Mouse (Mus musculus) neural tube, embryonic 13.5 days (tissue): ENCODE measurements at regions not wholly inside any gene's neighbourhood (a gene's known extent, or its start where the extent isn't known, plus 50 kb on each side); places are given as distances from the start of the nearest gene placed in this dataset.

Experiments
- ATAC-seq: fragments of 200-750 bp; cut with Nextera tagmentation; 2 replicates; pipeline ENCODE4 v1.8.0; 2017; ENCODE audit warnings: low read depth, mild to moderate bottlenecking, moderate TSS enrichment, moderate library complexity
- H3K27ac ChIP-seq: fragments of 300-500 bp; sonication (generic); replicated peaks from 2 replicates; pipeline ENCODE4 v1.5.1; 2015; ENCODE audit warnings: moderate library complexity, mild to moderate bottlenecking, inconsistent platforms
- H3K27me3 ChIP-seq: fragments of 300-500 bp; sonication (generic); 2 replicates; pipeline ENCODE4 v1.6.1; 2015; ENCODE audit warnings: mild to moderate bottlenecking, inconsistent platforms
- H3K36me3 ChIP-seq: fragments of 300-500 bp; sonication (generic); 2 replicates; pipeline ENCODE4 v1.6.1; 2015; ENCODE audit warnings: mild to moderate bottlenecking, inconsistent platforms
- H3K4me1 ChIP-seq: fragments of 300-500 bp; sonication (generic); replicated peaks from 2 replicates; pipeline ENCODE4 v1.6.1; 2015; ENCODE audit warnings: inconsistent platforms
- H3K4me2 ChIP-seq: fragments of 300-500 bp; sonication (generic); 2 replicates; pipeline ENCODE4 v1.6.1; 2015; ENCODE audit warnings: inconsistent platforms, mild to moderate bottlenecking, moderate library complexity
- H3K4me3 ChIP-seq: fragments of 300-500 bp; sonication (generic); 2 replicates; pipeline ENCODE4 v1.5.1; 2015; ENCODE audit warnings: mild to moderate bottlenecking, inconsistent platforms
- H3K9ac ChIP-seq: fragments of 300-500 bp; sonication (generic); 2 replicates; pipeline ENCODE4 v1.6.1; 2015; ENCODE audit warnings: moderate library complexity, mild to moderate bottlenecking, inconsistent platforms
- H3K9me3 ChIP-seq: fragments of 300-500 bp; sonication (generic); 2 replicates; pipeline ENCODE4 v1.6.1; 2016; ENCODE audit warnings: inconsistent platforms
- WGBS: fragments of 180-500 bp; shearing (Covaris S2); methylation state at CpG from one replicate; pipeline ENCODE4 v1.1.7; 2015; 5-methylcytosine and 5-hydroxymethylcytosine counted together

DNA sequence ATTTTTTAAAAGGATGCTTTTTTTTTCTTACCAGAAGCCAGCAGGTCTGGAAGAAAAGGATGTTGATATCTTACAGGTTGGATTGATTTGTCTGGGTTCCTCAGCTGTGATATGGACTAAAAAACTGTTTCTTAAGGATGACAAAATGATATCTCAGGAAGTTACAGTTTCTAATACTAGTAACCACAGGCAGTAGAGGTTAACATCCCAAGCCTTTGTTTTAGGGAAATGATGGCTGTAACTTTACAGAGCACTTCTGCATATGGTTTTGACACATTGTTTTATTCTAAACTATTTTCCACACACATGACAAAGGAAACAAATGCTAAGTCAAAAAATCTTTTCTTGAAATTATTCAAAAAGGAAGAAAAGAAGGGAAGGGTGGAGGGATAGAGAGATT lies 573.8 kb upstream of the Mef2c start:
- H3K4me3 ChIP-seq = no peak overlapping the region

DNA sequence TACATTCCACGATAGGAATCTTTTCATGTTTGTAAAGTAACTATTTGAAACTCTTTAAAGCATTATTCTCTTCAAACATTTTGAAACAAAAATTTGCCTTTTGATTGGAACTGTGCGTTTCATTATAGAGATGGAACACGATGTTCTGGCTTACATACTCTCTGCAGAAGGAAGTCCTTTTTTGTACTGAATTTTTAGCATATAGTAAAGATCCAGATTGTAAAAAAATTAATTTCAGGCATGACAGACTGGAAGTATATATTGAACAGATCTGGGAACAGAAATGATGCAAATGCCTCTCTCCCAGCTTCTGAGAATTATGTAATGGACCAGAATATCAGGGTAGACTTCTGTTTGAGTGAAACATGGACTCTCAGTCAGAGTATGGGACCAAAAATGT lies 566.0 kb upstream of the Mef2c start:
- Histone ChIP-seq H3K9me3 (no peaks in the 10 kb centered on the region), H3K4me1 (no peaks in the 10 kb centered on the region), H3K27me3 (no peaks in the 10 kb centered on the region), H3K4me3 (no peak overlapping the region), H3K36me3 (no peaks in the 10 kb centered on the region), H3K27ac (no peak overlapping the region), H3K9ac (no peak overlapping the region), H3K4me2 (no peak overlapping the region)
- WGBS = 92% methylated on average over 3 of the region's 3 CpGs
- ATAC-seq = no peak

More for the DNA sequence above, 573.8 kb upstream of the Mef2c start:
- no peaks in the 10 kb centered on the region for H3K4me1 ChIP-seq
- no peak overlapping the region for H3K27ac ChIP-seq
- H3K36me3 ChIP-seq = no peaks in the 10 kb centered on the region
- no peak overlapping the region for H3K4me2 ChIP-seq
- ATAC-seq = no peak
- H3K27me3 ChIP-seq = no peaks in the 10 kb centered on the region
- H3K9me3 ChIP-seq = no peaks in the 10 kb centered on the region
- no peak overlapping the region for H3K9ac ChIP-seq

DNA sequence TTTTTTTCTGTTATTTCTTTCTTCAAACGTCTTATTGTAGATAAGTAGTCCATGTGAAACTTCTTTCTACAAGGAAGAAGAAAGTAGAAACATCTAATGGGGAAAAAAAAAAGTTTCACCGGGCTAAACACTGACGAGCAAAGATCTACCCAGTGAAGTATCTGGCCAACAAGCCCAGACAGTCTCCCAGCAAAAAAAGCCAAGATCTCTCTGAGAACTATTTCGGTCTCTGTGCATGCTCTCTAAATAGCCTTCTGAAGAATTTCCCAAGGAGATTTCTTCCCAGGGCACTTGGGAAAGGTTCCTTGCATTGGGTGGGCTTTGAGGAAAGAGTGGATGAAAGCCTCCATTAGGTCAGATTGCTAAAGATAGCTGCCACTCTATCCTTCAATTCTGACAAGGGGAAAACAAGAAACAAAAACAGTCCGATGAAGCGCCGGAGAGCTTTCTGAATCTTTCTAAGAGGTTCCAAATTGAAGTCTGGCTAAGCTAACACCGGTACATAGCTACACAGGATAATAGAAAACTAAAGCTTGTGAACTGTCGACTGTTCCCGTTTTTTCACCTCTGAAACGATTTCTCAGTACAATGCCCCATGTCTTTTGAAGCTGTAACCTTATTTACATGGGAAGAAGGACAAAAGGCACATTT lies 561.0 kb upstream of the Mef2c start:
- Histone ChIP-seq H3K4me1 (no peaks in the 10 kb centered on the region), H3K9ac (no peak overlapping the region), H3K27ac (no peak overlapping the region), H3K4me2 (no peak overlapping the region), H3K27me3 (no peaks in the 10 kb centered on the region), H3K4me3 (no peak overlapping the region), H3K9me3 (no peaks in the 10 kb centered on the region), H3K36me3 (no peaks in the 10 kb centered on the region)
- WGBS = 56% methylated on average over 11 of the region's 11 CpGs
- ATAC-seq = no peak

DNA sequence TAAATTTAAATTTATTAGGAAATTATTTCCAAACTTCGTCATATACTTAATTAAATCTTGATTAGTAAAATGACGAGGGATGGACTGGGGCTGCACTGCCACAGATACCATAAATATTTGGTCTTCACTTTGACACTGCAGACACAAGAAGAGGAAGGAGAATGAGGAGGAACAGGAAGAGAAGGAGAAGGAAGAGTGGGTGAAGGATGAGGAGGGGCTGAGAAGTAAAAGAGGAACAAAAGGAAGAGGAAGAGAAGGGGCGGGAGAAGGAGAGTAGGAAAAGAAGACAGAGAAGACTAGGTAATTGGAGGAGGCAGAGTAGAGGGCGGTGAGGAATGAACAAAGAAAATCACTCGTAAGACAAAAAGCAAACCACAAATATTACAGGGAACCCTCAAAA lies 556.9 kb upstream of the Mef2c start:
- no peak overlapping the region for H3K9ac ChIP-seq
- no peaks in the 10 kb centered on the region for H3K36me3 ChIP-seq
- H3K4me3 ChIP-seq = no peak overlapping the region
- H3K4me1 ChIP-seq = no peaks in the 10 kb centered on the region
- ATAC-seq = no peak
- no peaks in the 10 kb centered on the region for H3K27me3 ChIP-seq
- no peaks in the 10 kb centered on the region for H3K9me3 ChIP-seq
- 86% methylated on average over 5 of the region's 5 CpGs for WGBS
- no peak overlapping the region for H3K4me2 ChIP-seq
- H3K27ac ChIP-seq = no peak overlapping the region

DNA sequence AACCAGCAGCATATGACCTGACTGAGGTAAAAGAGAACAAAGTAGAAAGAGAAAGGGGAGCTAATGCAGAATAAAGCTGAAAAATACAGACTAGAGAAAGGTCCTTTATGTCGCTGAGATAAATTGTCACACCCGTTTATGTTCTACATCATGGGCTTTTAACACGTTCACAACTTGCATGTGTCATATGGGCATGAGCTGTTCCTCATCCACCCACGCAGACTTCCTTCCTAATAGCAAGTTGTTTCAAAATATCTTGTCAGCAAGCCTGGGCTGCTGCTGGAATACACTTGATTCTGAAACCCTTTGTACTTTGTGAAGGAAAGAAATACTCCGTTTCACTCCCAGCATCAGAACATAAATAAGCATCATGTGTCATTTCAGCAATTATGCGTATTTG lies 554.3 kb upstream of the Mef2c start:
- H3K4me1 ChIP-seq = no peaks in the 10 kb centered on the region
- no peak overlapping the region for H3K4me3 ChIP-seq
- no peak overlapping the region for H3K27ac ChIP-seq
- ATAC-seq = no peak
- no peaks in the 10 kb centered on the region for H3K9me3 ChIP-seq
- no peak overlapping the region for H3K4me2 ChIP-seq
- no peaks in the 10 kb centered on the region for H3K27me3 ChIP-seq
- WGBS = 75% methylated on average over 6 of the region's 6 CpGs
- no peak overlapping the region for H3K9ac ChIP-seq
- H3K36me3 ChIP-seq = no peaks in the 10 kb centered on the region

DNA sequence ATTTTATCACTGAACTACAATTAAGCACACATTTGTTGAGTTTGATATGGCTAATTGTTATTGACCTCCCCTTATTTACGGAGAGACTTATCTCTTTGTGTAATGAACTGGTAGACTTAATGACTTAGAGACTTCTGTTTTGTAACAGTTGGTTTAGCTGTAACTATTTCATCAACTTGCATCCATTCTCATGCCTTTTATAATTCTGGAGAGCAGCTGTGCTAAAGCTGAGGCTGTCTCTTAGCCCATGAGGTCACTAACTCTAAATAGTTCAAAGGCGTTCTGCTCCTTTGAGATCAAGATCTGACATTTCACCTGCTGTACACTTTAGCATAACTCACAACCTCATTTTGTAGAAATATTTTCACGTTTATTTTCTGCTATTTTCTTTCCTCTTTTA lies 541.5 kb upstream of the Mef2c start:
- no peaks in the 10 kb centered on the region for H3K9me3 ChIP-seq
- 76% methylated on average over 3 of the region's 3 CpGs for WGBS
- no peak overlapping the region for H3K9ac ChIP-seq
- no peak overlapping the region for H3K4me3 ChIP-seq
- no peaks in the 10 kb centered on the region for H3K4me1 ChIP-seq
- H3K27ac ChIP-seq = no peak overlapping the region
- H3K36me3 ChIP-seq = no peaks in the 10 kb centered on the region
- ATAC-seq = no peak
- H3K27me3 ChIP-seq = no peaks in the 10 kb centered on the region
- no peak overlapping the region for H3K4me2 ChIP-seq

DNA sequence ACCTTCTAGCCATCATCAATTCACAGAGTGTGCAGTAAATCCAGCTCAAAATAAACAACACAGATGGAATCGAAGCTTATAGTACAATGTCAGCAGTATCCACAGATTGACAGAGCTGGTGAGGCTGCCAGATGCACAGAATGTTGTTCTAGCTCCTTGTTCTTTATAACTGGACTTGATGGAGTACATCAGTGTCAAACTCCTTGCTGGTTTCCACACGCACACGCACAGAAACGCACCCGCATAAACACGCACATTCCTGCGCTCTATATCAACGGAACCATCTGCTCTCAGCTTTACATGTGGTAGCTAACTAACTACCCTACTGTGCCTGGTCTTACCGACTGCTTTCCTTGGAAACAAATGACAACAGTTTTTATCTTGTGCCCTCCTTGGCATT lies 532.1 kb upstream of the Mef2c start:
- no peaks in the 10 kb centered on the region for H3K4me1 ChIP-seq
- H3K27ac ChIP-seq = no peak overlapping the region
- no peak overlapping the region for H3K9ac ChIP-seq
- ATAC-seq = no peak
- H3K36me3 ChIP-seq = no peaks in the 10 kb centered on the region
- no peaks in the 10 kb centered on the region for H3K9me3 ChIP-seq
- WGBS = 83% methylated on average over 9 of the region's 9 CpGs
- H3K27me3 ChIP-seq = no peaks in the 10 kb centered on the region
- H3K4me3 ChIP-seq = no peak overlapping the region
- no peak overlapping the region for H3K4me2 ChIP-seq

DNA sequence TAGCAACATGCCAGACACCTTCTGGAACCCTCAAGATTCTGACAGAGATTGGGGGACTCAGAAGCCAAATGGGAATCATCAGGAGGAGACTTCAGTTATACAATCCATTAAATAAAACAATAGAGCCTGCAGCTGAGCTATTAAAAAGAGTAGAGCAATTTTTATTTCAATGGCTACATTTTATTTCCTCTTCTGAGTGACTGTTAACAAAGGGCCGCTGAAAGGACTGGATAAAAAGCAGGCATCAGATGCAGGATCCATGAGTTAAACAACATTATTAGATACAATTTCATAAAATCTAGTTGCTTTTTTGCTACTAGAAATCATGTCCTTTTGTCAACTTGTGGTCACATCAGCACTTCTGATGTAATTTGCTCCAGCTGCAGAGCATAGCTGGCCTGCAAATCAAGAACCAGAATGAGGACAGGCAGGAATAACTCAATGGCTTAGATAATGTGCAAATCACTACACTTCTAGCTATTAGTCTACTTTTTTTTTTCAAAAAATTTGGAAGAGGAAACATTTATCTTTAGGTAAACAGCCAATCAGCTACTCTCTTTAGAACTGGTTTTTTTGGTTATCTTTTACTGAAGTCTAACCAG lies 529.5 kb upstream of the Mef2c start:
- no peaks in the 10 kb centered on the region for H3K4me1 ChIP-seq
- H3K27me3 ChIP-seq = no peaks in the 10 kb centered on the region
- no peaks in the 10 kb centered on the region for H3K36me3 ChIP-seq
- ATAC-seq = no peak
- WGBS = 79% methylated on average over 1 of the region's 1 CpGs
- no peak overlapping the region for H3K9ac ChIP-seq
- H3K4me3 ChIP-seq = no peak overlapping the region
- H3K27ac ChIP-seq = no peak overlapping the region
- no peak overlapping the region for H3K4me2 ChIP-seq
- H3K9me3 ChIP-seq = no peaks in the 10 kb centered on the region

DNA sequence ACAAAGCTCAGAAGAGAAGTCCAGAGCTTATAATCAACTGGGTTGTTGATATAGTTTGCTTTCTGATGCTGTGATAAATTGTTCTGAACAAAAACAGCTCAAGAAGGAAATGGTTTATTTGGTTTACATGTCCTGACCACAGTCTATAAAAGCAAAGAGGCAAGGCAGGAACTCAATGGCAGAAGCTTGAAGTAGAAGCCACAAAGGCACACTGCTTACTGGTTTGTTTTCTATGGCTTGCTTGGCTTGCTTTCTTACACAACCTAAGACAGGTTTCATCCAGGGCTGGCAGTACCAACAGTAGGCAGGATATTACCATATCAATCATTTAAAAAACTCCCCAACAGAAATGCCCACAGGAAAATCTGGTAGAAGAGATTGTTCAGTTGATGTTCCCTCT lies 502.7 kb upstream of the Mef2c start:
- H3K9me3 ChIP-seq = 0 out of 2 replicates have a peak, but pooled peaks cover 3% of the 10 kb centered on the region
- H3K4me3 ChIP-seq = no peak overlapping the region
- no peak overlapping the region for H3K4me2 ChIP-seq
- H3K27ac ChIP-seq = no peak overlapping the region
- H3K4me1 ChIP-seq = no peaks in the 10 kb centered on the region
- ATAC-seq = no peak
- H3K36me3 ChIP-seq = no peaks in the 10 kb centered on the region
- no peak overlapping the region for H3K9ac ChIP-seq
- H3K27me3 ChIP-seq = no peaks in the 10 kb centered on the region

DNA sequence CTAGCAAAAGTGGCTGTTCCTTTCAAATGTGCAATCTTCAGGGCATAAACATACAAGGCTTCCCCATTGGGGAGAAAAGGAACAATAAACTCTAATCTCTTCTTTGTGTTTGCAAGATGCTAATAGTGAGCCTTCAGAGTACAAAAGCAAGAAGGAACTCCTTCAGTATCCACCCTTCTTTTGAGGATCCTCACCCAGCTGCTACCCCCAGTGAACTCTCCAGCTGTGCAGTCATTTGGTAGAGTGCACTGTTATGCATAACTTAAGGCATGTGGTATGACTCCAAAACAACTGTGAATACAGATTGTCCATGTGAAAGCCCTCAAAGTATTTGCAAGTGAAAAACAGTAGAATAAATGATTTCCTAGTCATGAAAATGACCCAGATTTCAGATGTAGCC lies 487.1 kb upstream of the Mef2c start:
- Histone ChIP-seq H3K36me3 (no peaks in the 10 kb centered on the region), H3K9me3 (peaks cover 8% of the 10 kb centered on the region; the same call in 1 of the 2 replicates), H3K4me3 (no peak overlapping the region), H3K27me3 (no peaks in the 10 kb centered on the region), H3K4me2 (no peak overlapping the region), H3K27ac (no peak overlapping the region), H3K9ac (no peak overlapping the region), H3K4me1 (no peaks in the 10 kb centered on the region)
- ATAC-seq = no peak

DNA sequence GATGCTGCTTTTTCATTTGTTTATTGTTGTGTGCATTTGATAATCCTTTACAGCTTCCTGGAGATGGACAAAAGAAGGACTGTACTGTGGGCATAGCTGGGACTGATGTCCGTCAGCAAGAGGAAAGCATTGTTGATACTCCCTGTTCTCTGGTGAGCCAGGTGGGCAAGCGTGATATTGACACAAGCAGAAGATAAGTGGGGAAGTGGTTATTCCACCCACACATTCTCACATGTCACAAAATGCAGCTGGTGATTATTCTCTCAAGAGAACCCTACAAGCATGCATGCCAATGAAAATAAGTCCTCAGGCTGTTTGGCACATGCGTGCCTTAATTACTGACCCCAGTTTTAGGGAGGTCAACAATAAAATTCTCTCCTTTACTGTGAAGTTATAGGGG lies 483.0 kb upstream of the Mef2c start:
- WGBS = 48% methylated on average over 3 of the region's 3 CpGs
- no peak overlapping the region for H3K4me2 ChIP-seq
- no peaks in the 10 kb centered on the region for H3K9me3 ChIP-seq
- no peak for ATAC-seq
- no peaks in the 10 kb centered on the region for H3K27me3 ChIP-seq
- H3K4me3 ChIP-seq = no peak overlapping the region
- H3K36me3 ChIP-seq = no peaks in the 10 kb centered on the region
- no peak overlapping the region for H3K27ac ChIP-seq
- H3K4me1 ChIP-seq = no peaks in the 10 kb centered on the region
- H3K9ac ChIP-seq = no peak overlapping the region

DNA sequence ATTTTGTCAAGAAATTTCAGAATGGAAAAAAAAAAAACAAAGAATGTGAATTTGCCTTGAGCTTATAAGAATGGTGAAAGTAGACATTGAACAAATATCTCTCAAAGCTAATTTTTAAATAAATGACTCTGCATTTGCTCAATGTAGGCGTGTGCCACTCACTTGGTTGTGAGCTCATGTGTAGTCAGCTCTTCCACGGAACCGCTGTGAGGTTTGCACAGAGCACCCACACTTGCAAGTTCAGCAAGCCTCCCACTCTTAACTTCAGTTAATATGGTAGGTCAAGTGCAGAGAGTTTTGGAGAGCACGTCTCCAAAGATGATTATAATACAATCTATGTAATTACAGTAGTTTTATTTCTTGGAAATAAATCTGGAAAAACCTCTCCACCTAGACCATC lies 479.9 kb upstream of the Mef2c start:
- Histone ChIP-seq H3K4me3 (no peak overlapping the region), H3K4me2 (no peak overlapping the region), H3K4me1 (no peaks in the 10 kb centered on the region), H3K27ac (no peak overlapping the region), H3K9me3 (no peaks in the 10 kb centered on the region), H3K36me3 (no peaks in the 10 kb centered on the region), H3K27me3 (no peaks in the 10 kb centered on the region), H3K9ac (no peak overlapping the region)
- ATAC-seq = no peak
- 94% methylated on average over 4 of the region's 4 CpGs for WGBS

DNA sequence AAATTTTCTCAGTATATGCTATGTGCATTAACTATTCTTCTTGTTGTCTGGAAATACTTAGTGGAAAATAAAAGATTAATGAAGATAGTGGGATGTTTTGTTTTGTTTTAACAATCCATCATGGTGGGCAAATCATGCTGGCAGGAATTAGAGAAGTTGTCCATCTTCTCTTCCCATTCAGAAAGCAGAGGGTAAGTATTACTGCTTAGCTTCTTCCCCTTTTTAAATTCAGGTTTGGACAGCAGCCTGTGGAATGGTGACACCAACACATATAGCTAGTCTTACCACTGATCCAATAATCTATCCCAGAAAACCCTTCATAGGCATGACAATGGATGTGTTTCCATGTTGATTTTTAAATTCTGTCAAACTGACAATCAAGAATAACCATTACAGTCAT lies 467.9 kb upstream of the Mef2c start:
- H3K9me3 ChIP-seq = no peaks in the 10 kb centered on the region
- no peak overlapping the region for H3K9ac ChIP-seq
- H3K27me3 ChIP-seq = no peaks in the 10 kb centered on the region
- no peaks in the 10 kb centered on the region for H3K36me3 ChIP-seq
- H3K4me1 ChIP-seq = no peaks in the 10 kb centered on the region
- no peak overlapping the region for H3K27ac ChIP-seq
- no peak overlapping the region for H3K4me2 ChIP-seq
- ATAC-seq = no peak
- no peak overlapping the region for H3K4me3 ChIP-seq
